Mouse (Mus musculus) stomach, postnatal 0 days (tissue): ENCODE data around the gene Emc9. TPM values are rescaled to one million over a fixed set of nuclear protein-coding genes. Genes with fewer than 3 reads are reported as not detected.

Experiments used
- ATAC-seq: fragments of 200-750 bp; cut with Nextera tagmentation; 2 replicates; pipeline ENCODE4 v1.8.0; 2017; ENCODE audit not compliant: low FRiP score, low TSS enrichment
- DNase-seq: peaks from one replicate; pipeline ENCODE4 v3.0.0-alpha.2; 2016; ENCODE audit warnings: low spot score
- H3K27ac ChIP-seq: fragments of 300-500 bp; sonication (generic); replicated peaks from 2 replicates; pipeline ENCODE4 v1.5.1; 2014; ENCODE audit warnings: mild to moderate bottlenecking, control low read depth
- H3K27me3 ChIP-seq: fragments of 300-500 bp; sonication (generic); 2 replicates; pipeline ENCODE4 v1.6.1; 2014; ENCODE audit warnings: low read length; ENCODE audit not compliant: control insufficient read depth, insufficient read depth
- H3K36me3 ChIP-seq: fragments of 300-500 bp; sonication (generic); 2 replicates; pipeline ENCODE4 v1.6.1; 2014; ENCODE audit warnings: low read length, mixed read lengths; ENCODE audit not compliant: control insufficient read depth, insufficient read depth
- H3K4me1 ChIP-seq: fragments of 300-500 bp; sonication (generic); replicated peaks from 2 replicates; pipeline ENCODE4 v1.6.1; 2014; ENCODE audit warnings: antibody characterized with exemption; ENCODE audit not compliant: control insufficient read depth, insufficient read depth
- H3K4me2 ChIP-seq: fragments of 300-500 bp; sonication (generic); replicated peaks from 2 replicates; pipeline ENCODE4 v1.6.1; 2014; ENCODE audit warnings: low read depth, mild to moderate bottlenecking, control low read depth, moderate library complexity
- H3K4me3 ChIP-seq: fragments of 300-500 bp; sonication (generic); 2 replicates; pipeline ENCODE4 v1.5.1; 2014; ENCODE audit warnings: low read depth, low read length, control low read depth
- H3K9ac ChIP-seq: fragments of 300-500 bp; sonication (generic); 2 replicates; pipeline ENCODE4 v1.6.1; 2014; ENCODE audit warnings: mild to moderate bottlenecking, low read length, control low read depth, mixed read lengths
- H3K9me3 ChIP-seq: fragments of 300-500 bp; sonication (generic); 2 replicates; pipeline ENCODE4 v1.6.1; 2016; ENCODE audit warnings: low read length; ENCODE audit not compliant: control insufficient read depth
- CTCF ChIP-seq: IDR thresholded peaks from 2 replicates; pipeline ENCODE4 v1.5.1; 2016; ENCODE audit warnings: antibody characterized with exemption, low read depth, mild to moderate bottlenecking, moderate library complexity
- EP300 ChIP-seq: optimal IDR thresholded peaks from 2 replicates; pipeline ENCODE3; 2016; ENCODE audit warnings: antibody characterized with exemption
- WGBS: fragments of 180-500 bp; shearing (Covaris S2); extraction: QIAGEN DNeasy Blood & Tissue Kit; methylation state at CpG from one replicate; pipeline ENCODE4 v1.1.7; 2014; 5-methylcytosine and 5-hydroxymethylcytosine counted together
- polyA plus RNA-seq: library from polyadenylated mRNA; unstranded; fragments of >200 nt; fragmentation: Nextera tagmentation; extraction: Ambion mirVana; gene quantifications from 2 replicates; pipeline ENCODE4 v1.2.1, GENCODE M21; 2015

The Emc9 gene
- polyA plus RNA-seq, 1 experiment from 2014 or later, result 13.1 TPM

DNA sequence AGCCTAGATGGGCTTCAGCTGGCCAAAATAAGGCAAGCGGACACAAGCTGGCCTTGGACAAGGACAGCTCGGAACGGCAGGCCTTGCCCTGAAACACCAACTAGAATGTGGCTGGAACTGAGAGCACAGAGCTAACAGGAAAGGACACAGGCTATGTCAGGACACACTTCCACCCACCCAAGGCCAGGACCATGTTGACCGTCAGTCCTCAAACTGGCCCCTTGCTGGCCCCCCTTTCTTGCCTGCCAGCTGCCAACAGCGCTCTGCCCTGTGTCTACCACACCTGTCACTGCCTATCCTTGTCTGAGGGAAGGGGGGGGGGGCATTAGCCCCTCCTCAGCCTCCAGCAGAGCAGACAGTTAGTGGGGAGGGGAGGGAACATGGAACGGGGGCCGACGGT lies 9.8 kb downstream of the Emc9 start, which contains the start of gene Fitm1:
Gene Fitm1 (plus strand): TSS at position 316 of the 400 bp plus-strand sequence.
- no peaks in the 10 kb centered on the region for H3K4me1 ChIP-seq
- no peaks in the 10 kb centered on the region for H3K9me3 ChIP-seq
- no peak for DNase-seq
- H3K27ac ChIP-seq, result no peak within 1 kb of the TSS
- H3K36me3 ChIP-seq, result no peaks in the 10 kb centered on the region; the same call in 1 of the 2 replicates
- H3K4me2 ChIP-seq, result no peak within 1 kb of the TSS
- H3K9ac ChIP-seq, result no peak within 1 kb of the TSS
- H3K27me3 ChIP-seq, result no peaks in the 10 kb centered on the region
- no peak within 1 kb of the TSS for H3K4me3 ChIP-seq
- no peak for ATAC-seq
- no peak for TF ChIP-seq CTCF
- no peak for TF ChIP-seq EP300
- WGBS, result 81% methylated on average over 5 of the region's 8 CpGs

DNA sequence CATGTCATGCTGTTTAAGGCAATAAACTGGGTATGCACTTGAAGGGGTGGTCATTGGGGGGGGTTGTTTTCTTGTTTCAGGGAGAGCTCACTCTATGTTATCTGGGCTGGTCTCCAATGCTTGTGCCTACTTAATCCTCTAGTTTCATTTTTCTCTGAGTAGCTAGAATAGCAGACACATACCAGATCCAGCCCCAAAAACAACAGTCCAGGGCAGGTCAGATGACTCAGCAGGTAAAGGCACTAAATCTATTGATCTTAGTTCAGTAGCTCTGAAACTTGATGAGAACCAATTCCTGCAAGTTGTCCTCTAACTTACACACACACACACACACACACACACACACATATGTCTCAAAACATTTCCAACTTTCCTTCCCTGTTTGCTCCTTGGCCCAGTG lies 13.3 kb downstream of the Emc9 start:
- Histone ChIP-seq H3K4me3 (no peak overlapping the region), H3K36me3 (peaks cover 15% of the 10 kb centered on the region), H3K9ac (no peak overlapping the region), H3K27ac (no peak overlapping the region), H3K4me1 (no peaks in the 10 kb centered on the region), H3K9me3 (no peaks in the 10 kb centered on the region), H3K4me2 (no peak overlapping the region), H3K27me3 (no peaks in the 10 kb centered on the region)
- DNase-seq, result no peak
- no peak for ATAC-seq
- TF ChIP-seq EP300 (no peak), CTCF (no peak)

DNA sequence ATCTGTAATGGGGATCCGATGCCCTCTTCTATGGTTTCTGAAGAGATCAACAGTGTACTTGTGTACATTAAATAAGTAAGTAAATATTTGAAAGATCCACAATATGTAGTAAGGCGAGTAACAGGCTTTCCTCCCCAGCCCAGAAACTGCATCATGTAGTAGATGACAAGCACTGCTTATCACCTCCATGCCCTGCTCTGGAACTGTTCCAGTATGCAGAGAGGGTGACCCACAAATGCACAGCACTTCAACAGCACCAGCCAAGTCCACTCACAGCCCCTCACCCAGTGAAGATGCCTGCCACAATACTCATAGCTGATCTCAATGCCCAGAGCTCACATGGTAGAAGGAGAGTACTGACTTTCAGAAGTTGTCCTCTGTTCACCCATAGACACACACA lies 14.5 kb downstream of the Emc9 start:
- no peak for ATAC-seq

DNA sequence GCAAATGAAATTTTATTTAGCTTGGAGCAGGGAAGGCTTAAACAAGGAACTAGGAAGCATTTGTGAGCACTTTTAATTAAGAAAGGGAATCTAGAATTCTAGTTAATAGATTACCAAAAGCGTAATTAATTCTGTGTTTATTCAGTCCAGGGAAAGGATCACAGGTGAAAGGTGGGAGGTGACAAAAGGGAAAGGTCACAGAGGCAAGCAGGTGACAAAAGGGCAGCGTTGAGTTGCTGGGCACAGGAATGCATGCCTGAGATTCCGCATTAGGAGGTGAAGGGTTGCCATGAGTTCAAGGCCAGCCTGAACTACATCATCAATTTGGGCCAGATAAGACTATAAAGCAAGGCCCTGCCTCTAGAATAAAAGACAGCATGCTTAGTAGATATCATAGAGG lies 17.6 kb downstream of the Emc9 start:
- H3K36me3 ChIP-seq, result peaks cover 31% of the 10 kb centered on the region
- H3K4me1 ChIP-seq, result no peaks in the 10 kb centered on the region
- no peaks in the 10 kb centered on the region for H3K9me3 ChIP-seq
- WGBS, result 69% methylated on average over 3 of the region's 3 CpGs
- TF ChIP-seq EP300, result no peak
- ATAC-seq (no peak), DNase-seq (no peak)
- no peak overlapping the region for H3K4me3 ChIP-seq
- H3K27me3 ChIP-seq, result no peaks in the 10 kb centered on the region
- no peak overlapping the region for H3K9ac ChIP-seq
- no peak overlapping the region for H3K27ac ChIP-seq
- no peak overlapping the region for H3K4me2 ChIP-seq

More for the DNA sequence above, 14.5 kb downstream of the Emc9 start:
- H3K36me3 ChIP-seq, result peaks cover 19% of the 10 kb centered on the region
- H3K4me1 ChIP-seq, result no peaks in the 10 kb centered on the region
- H3K4me2 ChIP-seq, result no peak overlapping the region
- TF ChIP-seq EP300 (no peak), CTCF (no peak)
- no peak overlapping the region for H3K27ac ChIP-seq
- H3K27me3 ChIP-seq, result no peaks in the 10 kb centered on the region
- no peak for DNase-seq
- H3K9ac ChIP-seq, result no peak overlapping the region
- 69% methylated on average over 2 of the region's 2 CpGs for WGBS
- H3K4me3 ChIP-seq, result no peak overlapping the region
- no peaks in the 10 kb centered on the region for H3K9me3 ChIP-seq

GRCm38 (mm10) chr14:55565748-55566147 lies 19.4 kb downstream of the Emc9 start:
- H3K9me3 ChIP-seq, result no peaks in the 10 kb centered on the region
- peaks cover 31% of the 10 kb centered on the region for H3K36me3 ChIP-seq
- H3K27me3 ChIP-seq, result no peaks in the 10 kb centered on the region
- H3K4me2 ChIP-seq, result no peak overlapping the region
- TF ChIP-seq EP300, result no peak
- peak; percentile 53 for TF ChIP-seq CTCF
- no peak for ATAC-seq
- H3K4me1 ChIP-seq, result peaks cover 4% of the 10 kb centered on the region; the same call in 1 of the 2 replicates
- DNase-seq, result no peak
- no peak overlapping the region for H3K27ac ChIP-seq
- 72% methylated on average over 3 of the region's 3 CpGs for WGBS
- no peak overlapping the region for H3K4me3 ChIP-seq
- no peak overlapping the region for H3K9ac ChIP-seq

DNA sequence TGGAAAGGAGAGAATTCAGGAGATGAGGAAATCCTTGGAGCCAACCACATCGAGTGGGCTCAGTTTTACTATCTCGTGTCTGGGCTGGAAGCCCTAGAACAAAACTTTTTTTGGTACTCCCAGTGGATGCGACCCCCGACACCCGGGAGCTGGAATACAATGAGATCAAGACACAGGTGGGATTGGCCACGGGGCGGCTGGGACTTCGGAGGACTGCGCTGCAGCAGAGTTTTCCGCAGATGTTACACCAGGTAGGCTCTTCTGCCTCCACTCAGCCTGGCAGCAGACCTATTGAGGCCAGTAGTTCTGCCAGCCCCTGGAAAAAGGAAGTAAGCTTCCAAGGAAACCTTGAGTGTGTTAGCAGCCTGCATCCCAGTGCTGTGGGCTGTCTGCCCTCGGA lies 21.9 kb downstream of the Emc9 start:
- Histone ChIP-seq H3K4me3 (no peak overlapping the region), H3K27me3 (no peaks in the 10 kb centered on the region), H3K9me3 (no peaks in the 10 kb centered on the region), H3K4me1 (peaks cover 4% of the 10 kb centered on the region; the same call in 1 of the 2 replicates), H3K4me2 (no peak overlapping the region), H3K9ac (no peak overlapping the region), H3K27ac (no peak overlapping the region), H3K36me3 (peaks cover 25% of the 10 kb centered on the region)
- ATAC-seq, result no peak
- WGBS, result 91% methylated on average over 11 of the region's 11 CpGs
- DNase-seq, result no peak
- no peak for TF ChIP-seq CTCF
- TF ChIP-seq EP300, result no peak
